Mouse (Mus musculus) bone marrow macrophage, adult 2 months (primary cell): ENCODE measurements at regions not wholly inside any gene's neighbourhood (a gene's known extent, or its start where the extent isn't known, plus 50 kb on each side); places are given as distances from the start of the nearest gene placed in this dataset.

Experiments
- CTCF ChIP-seq: IDR thresholded peaks from 2 replicates; pipeline ENCODE4 v1.5.1; 2012; ENCODE audit warnings: low read depth, mild to moderate bottlenecking, low read length, moderate library complexity
- POLR2A ChIP-seq: IDR thresholded peaks from 2 replicates; pipeline ENCODE4 v1.6.1; 2012; ENCODE audit warnings: mild to moderate bottlenecking, low read depth, low read length, borderline replicate concordance

- TF ChIP-seq CTCF (no peak), POLR2A (no peak)
These were observed 92.2 kb upstream of the Oxgr1 start for GRCm38 (mm10) chr14:120134346-120135008.
